Mouse (Mus musculus) lung, postnatal 4 days (tissue): ENCODE results near the gene Padi1.

Experiments used
- DNase-seq, 2 experiments: peaks; one replicate each; pipeline ENCODE4 v3.0.0; 2021

Padi1 gene

DNA sequence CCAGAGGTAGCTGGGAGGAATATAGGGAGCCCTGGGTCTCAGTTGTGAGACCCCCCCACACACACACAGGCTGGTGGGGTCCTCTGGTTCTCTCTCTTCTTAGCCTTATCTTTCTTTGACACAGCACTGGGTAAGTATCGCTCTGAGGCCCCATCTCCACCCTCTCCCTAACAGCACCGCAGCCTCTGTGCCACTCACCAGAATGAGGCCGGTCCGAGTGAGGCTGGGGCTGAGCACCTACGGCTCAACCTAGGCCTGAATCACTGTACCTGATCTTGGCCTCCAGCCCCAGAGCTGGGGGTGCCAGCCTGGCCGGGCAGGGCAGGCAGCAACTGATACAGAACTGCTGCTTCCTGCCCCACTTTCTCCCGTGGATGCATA, 15.2 kb upstream of the Padi1 start:
- no peak for DNase-seq

DNA sequence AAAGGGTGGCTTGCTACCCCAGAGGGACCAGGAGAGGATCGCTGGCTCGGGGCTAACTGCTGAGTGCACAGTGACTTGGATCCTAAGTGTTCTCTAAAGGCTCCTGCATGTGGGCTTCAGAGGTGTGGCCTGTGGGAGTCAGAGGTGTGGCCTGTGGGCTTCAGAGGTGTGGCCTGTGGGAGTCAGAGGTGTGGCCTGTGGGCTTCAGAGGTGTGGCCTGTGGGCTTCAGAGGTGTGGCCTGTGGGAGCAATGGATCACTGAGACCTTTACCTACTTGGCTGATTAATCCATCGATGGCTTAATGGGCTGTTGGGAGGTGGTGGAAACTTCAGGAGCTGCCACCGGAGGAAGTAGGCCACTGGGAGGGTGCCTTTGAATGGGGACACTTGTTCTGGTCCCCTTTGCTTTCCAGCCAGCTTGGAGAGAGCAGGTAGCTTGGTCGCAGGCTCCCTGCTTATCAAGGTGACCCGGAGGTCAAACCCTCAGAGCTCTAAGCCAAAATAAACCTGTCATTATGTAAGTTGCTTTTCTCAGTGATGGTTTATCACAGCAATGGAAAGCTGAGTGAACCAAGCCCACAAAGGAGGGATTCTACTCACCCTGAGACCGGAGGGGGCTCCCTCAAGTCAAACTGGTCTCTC, 14.7 kb upstream of the Padi1 start:
- no peak for DNase-seq

DNA sequence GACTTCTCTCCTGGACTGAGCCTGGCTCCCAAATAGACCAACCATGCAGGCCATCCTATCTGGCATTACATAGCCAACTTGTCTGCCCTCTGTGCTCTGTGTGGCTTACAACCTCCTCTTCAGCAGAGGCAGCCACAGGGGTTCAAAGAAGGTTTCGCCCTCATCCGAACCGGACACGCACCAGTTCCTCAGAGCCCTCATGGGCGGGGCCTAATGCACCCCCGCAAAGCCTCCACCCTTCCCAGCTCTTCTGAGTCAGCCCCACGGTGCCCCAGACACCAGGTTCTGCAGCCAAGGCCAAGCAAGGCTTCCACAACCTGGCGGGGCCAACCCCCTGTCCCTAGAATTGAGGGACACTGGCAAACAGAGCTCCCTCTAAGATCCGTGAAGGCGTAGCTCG, 13.7 kb upstream of the Padi1 start:
- no peak for DNase-seq

DNA sequence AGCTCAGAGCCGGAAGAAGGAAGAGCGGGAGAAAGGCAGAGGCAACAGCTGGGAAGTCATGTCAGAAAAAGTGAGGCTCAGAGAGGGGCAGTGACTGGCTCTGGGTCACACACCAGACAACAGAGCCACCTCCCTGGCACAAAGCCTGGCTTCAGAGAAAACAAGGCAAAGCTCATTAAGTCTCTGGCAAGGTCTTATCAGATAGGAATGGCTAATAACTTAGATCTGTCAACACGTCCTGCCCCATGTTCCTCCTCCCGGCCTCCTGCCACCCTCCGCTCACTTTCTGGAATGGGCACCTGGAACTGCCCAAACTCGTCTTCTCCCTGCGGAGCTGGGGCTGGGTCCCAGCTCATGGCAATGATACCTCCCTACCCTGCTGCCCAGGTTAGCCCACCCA, 12.2 kb upstream of the Padi1 start:
- no peak for DNase-seq

DNA sequence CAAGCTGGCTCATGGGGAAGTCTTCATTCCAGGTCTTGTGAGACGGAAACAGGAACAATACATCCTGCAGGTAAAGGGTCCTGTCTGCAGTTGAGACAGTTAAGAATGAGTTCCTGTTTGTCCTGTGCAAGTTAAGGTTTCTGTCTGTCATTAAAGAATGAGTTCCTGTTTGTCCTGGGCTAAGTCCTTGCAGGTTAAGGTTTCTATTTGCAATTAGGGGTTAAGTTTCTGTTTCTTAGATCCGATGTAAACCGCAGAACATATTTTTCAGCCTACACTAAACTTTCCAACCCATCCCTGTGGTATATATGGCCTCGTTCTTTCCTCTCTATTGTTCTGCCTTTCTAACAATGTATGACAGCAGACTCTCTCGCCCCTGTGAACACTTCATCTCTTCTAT, 11.5 kb upstream of the Padi1 start:
- DNase-seq: no peak

DNA sequence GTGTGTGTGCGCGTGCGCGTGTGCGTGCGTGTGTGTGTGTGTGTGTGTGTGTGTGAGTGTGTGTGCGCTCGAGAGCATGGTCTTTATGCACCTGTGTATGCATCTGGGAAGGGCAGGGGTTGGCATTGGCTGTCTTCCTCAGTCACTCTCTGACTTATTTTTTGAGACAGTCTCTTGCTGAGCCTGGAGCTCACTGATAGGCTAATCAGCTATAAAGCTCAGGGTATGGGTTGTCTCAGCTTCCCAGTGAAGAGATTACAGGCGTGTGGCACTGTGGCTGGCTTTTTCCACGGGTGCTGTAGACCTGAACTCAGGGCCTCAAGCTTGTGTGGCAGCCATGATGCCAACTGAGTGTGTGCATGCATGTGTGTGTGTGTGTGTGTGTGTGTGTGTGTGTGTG, 9.6 kb upstream of the Padi1 start:
- no peak for DNase-seq

DNA sequence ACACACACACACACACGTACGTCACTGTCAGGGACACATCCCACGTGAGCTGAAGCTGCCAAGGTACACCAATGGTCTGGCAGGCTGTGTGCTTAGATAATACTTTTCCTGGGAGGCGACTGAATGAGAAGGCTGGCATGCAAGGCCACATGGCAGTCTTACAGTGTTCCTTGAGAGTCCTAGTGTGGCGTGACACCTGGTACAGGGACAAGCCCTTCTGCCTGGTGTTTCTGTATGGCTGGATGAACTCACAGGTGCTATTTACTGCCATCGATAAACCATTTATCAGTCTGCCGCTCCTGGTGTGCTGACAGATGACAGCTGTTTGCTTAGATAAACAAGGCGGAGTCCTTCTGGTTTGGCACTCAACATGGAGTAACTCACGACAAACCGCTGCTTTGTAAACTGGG, 8.9 kb upstream of the Padi1 start:
- DNase-seq: no peak

DNA sequence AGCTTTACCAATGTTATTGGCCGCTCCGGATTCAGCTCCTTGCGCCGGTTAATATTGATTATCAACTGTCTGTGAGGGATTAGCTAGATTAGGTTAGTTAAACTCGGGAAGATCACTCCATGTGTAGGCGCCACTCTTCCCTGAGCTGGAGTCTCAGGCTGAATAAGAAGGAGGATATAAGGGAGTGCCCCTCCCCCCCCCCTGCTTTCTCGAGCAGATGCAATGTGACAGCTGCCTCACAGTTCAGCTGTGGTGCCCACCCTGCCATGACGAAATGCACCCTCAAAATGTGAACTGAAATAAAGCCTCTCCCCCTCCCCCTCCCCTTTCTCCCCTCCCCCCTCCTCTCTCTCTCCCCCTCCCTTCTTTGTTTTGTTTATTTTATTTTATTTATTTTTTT, 8.0 kb upstream of the Padi1 start:
- no peak for DNase-seq

DNA sequence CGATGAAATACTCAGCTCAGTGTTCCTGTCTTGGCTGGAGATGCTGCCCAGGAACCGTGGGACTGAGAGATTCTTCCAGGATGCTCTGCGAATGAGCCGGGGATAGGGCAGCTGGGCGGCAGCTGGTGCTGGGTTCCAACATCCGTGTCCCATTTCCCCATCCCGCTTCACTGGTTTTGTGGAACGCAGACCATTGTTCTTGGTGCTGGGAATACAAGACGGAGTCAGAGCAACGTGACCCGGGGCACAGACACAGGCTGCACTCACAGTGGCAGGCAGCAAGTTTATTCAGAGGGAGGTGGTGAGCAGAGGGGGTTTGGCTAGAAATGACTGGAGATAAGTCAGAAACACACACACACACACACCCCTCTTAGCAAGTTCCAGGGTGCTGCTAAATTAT, 3.7 kb upstream of the Padi1 start:
- no peak for DNase-seq

DNA sequence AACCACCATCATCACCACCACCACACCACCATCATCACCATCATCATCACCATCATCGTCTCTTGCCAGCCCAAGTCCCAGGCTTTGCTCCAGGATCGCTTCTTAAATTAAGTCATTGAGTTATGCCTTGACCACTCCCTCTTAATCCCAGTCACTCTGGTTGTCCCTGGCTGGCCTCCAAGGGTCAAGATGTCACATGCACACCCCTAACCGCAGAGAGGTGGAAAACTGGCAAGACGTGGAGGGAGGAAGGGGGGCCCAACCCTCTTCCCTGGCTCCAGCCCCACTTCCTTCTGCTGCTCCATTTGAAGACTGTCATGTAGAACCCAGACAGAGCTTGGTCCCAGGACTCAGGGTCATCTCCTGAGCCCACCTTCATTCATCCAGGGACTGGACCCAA, 587 bp downstream of the Padi1 start:
- peak; percentile 29 to 47 for DNase-seq

DNA sequence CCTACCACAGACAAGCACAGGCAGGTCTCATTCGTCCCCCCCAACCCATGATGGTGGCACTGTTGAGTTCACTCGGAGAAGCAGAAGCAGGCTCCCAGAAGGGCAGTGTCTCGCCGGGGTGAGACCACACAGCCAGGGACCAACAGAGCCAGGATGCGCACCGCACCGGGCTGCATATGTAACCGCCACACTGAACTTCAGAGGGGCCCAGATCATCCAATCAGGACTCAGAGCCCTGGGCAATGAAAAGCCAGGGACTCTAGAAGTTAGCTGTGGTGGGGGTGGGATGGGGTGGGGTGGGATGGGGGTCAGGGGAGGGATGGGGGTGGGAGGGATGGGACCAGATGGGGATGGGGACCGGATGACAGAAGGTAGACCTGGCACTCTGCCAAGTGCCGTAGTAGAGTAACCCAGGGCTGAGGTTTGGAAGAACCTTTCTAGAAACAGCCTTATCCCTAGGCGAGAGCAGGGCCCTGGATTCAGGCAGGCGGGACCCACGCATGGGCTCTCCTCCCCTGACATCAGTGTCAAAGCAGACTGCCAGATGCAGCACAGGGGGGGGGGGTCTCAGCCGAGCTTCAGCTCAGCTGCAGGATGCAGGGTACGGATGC, 1.8 kb downstream of the Padi1 start:
- DNase-seq: no peak

DNA sequence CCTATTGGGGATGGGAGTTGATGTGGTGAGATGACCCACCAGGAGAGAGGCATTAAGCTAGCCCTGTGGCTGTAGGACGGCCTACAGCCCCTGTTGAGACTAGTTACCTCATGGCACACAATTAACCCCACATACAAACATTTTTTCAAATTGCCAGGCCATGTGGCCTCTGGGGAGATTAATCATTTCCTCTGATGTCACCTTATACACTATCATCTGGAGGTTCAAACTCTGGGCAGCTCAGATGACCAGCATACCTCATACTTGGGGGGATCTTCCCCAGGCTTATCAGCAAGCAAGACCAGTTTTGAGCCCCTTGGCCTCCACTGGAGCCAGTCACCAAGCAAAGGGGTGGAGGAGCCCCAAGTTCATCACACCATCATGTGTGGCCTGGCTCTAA, 2.7 kb downstream of the Padi1 start:
- DNase-seq: no peak

DNA sequence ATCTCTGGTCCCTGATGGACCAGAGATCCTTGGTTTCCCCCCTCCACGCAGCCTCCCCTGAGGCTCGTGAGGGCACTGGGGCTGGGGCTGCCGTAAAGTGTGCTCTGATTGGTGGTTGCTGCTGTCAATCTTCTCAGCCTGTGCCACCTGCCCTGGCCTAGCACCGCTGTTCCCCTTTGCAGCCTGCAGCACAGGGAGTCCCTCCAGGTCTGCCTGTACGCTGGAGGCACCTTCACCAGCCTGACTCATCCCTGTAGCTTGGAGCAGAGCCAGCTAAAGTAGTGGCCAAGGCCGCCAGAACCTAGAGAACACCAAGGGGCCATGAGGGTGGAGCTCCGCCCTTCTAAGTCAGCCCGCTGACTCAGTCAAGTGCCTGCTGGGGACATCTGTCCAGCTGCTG, 7.7 kb downstream of the Padi1 start:
- peak in 1 of 2 experiments; percentile 23 for DNase-seq

DNA sequence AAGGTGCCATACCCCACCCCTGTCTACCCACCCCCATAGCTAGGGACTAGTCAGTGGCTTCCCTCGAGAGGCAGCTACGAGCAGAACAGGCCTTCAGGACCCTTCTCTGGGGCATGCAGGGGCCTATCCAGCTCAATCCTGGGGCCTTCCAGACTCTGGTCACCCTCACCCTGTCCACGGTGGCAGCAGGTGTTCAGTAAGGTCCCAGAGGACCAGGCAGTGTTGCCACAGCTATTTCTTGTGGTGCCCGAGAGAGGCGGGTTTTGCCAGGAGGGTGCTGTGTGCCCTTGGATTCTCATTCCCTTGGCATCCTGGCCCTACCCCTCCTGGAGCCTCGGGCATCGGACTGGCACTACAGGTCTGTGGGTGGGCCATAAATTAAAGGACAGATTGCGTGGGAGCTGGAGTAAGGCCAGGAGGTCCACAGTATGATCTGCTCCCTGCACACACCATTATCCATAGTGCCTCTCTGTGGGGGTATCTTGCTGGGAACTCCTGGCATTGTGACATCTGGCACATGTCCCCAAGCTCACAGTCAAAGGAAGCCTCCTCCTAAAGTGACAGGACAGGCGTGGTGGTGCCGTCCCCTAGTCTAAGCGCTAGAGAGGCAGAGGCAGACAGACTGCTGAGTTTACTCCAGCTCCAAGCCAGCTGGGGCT, 9.2 kb downstream of the Padi1 start:
- no peak for DNase-seq

DNA sequence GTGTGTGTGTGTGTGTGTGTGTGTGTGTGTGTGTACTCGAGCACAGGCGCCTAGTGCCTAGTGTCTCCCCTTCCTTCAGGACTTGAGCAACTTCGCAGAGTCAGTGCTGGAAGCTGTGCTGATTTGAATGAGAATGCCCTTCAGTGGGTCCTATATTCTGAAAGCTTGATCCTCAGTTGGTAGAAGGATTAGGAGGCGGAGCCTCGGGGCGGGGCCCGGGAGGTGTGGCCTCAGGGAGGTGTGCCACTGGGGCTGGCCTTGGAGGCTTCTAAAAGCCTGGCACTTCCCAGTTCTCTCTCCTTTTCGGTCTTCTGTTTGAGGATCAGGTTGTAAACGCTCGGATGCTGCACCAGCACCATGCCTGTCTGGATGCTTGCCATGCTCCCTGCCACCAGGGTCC, 9.9 kb downstream of the Padi1 start:
- DNase-seq: peak; percentile 40 to 48

DNA sequence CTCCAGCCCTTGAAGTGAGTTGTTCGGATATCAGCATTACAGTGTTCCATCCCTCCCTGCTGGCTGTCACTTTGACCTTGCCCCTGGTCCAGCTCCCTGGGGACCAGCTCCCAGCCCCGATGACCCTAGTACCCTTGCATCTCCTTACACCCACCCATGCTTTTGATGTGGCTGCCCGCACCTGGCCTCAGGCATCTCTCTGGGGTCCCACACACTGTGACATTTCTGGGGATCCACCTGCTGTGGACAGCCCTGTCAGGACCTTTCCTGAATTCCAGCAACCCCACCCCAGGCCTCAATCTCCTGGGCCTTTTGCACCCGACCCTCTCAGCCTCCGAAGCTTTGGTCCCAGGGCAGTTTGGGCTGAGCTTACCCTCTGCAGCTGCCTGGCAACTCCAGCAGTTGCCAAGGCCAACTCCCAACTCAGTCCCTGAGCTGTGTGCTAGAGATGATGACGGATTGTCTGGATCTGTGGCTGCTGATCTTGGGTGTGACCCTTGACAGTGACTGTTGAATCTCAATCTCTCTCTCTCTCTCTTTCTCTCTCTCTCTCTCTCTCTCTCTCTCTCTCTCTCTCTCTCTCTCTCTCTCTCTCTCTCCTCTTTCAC, 11.1 kb downstream of the Padi1 start:
- no peak for DNase-seq

DNA sequence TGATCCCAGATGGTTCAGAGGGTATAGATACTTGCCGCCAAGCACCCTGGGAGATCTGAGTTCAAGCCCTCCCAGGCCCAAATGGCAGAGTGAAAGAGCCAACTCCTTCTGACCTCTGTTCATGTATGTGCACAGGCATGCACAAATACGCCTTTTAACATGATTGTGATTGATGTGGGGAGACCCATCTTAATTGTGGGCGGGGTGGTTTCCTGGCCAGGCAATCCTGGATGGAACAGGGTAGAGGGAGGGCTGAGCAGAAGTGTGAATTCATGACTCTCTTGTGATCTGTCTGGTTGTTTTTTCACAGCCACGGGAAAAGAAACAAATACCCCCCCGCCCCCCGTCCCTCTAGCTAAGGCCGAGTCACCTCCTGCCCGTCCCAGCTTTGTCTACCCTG, 12.8 kb downstream of the Padi1 start:
- DNase-seq: no peak

DNA sequence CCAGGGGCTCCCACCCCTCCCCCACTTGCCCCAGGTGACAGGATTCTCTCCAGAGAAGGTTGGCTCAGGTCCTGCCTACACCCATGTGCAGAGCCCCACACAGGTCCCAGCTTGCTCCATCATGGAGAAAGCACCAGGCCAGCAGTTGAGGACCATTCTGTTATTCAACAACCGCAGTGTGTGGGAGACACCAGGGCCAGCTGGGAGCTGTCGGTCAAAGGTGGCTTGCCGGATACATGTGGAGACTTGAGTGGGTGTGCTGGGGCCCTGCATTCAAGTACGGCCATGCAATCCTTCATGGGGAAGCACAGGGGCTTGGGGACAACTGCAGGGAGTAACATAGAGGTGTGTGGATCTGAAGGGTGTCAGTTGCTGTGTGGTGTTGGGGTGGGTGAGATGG, 13.8 kb downstream of the Padi1 start:
- no peak for DNase-seq

DNA sequence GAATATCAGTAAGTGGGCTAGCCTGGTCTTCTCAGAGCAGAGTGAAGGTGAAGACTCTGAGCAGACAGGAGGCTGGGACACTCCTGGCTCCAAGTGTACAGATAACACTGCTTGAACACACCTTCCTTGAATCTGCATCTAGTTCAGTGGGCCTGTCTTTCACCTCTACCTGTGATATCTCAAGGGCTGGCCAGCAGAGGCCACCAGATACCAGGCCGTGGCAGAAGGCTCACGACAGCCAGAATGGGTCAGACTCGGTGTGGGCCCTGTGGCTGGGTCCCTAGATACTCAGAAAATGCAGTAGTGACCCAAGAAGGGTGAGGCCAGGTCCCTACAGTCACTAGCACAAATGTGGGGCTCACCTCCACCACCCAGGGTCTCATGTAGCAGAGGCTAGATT, 18.3 kb downstream of the Padi1 start:
- no peak for DNase-seq

DNA sequence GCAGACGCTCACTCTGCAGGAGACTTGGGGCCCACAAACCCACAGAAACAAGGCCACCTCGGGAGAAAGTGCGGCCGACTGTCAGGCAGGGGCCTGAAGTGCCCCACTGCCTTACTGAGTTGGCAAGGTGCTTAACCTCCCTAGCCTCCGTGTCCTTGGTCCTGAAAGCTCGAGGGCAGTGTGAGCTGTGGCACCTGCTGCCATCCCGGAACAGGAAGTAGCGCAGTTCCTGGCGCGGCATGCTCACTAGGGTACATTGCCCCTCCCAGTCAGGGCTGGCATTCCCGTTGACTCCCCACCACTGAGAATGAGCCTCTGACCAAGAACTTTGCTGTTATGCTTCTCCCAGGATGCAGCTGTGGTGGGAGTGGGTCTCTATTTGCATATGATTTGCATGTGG, 19.6 kb downstream of the Padi1 start:
- no peak for DNase-seq

DNA sequence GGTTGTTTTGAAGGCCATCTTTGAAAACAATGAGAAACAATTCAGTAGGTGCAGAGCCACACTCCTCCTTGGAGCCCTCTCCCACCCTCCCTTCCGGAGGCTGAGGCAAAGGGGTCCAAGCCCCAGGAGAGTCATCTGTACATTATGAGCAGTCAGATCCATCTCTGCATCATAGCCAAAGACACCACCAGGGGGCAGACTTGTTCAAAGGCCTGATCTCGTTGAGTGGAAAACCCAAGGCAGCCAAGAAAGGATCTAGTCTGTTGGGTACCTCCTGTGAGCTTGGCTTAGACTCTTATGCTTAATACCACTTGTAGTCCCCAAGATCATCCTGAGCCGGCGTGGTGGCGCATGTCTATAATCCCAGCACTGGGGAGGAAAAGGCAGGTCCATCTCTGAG, 23.6 kb downstream of the Padi1 start:
- peak in 1 of 2 experiments; percentile 53 for DNase-seq

DNA sequence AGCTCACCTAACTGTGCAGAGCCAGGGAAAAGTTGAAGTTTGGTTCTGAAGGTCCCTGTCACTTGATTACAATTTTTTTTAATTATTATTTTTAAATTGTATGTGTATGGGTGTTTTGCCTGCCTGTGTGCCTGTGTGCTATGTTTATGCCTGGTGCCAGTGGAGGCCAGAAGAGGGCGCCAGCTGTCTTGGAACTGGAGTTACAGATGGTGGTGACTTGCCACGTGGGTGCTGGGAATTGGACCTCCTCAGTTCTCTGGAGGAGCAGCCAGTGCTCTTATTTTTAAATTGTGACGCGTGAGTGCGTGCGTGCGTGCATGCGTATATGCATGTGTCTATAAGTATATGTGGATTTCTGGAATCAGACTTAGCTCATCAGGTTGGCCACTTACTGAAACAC, 28.2 kb downstream of the Padi1 start:
- no peak for DNase-seq

DNA sequence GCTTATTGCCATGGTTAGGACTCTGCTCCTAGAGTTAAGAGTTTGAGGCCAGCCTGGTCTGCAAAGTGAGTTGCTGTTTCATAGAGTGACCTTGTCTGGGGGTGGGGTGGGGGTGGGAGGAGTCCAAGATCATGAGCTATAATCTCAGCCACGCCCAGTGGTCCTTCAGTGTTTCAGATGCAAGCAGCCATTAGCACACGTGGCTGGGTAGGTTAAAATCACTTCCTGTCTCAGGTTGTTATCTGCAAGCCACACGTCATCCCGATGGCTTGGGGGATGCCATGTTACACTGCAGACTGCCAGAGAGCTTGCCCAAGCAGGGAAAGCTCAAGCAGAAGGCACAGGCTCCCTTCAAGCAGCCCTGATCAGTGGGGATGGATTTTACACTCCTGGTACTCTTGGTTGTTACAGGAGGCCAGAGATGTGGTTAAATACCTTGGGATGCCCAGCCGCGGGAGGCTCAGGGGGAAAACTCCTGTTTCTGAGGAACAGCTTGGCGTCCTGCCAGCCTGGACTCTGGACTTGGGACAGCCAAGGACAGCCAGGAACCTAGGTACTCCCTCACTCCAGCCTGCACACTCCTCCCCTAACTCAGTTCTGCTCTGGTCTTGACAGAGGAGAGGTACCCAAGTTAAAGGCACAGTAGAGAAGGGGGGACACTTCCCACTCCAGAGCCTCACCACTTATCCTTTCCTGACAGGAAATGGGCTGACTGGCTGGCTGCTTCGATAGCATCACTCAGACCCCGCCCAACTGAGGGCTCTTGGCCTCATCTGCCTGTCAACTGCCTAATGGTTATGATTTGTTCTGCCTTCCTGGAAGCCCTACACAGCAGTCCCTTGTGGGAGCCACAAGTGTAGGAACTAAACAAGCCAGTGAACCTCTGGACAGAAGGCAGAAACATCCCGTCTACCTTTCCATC, 29.3 kb downstream of the Padi1 start:
- peak; percentile 57 to 69 for DNase-seq
